Mouse (Mus musculus): ENCODE results near the gene Trmt61a.

DNA sequence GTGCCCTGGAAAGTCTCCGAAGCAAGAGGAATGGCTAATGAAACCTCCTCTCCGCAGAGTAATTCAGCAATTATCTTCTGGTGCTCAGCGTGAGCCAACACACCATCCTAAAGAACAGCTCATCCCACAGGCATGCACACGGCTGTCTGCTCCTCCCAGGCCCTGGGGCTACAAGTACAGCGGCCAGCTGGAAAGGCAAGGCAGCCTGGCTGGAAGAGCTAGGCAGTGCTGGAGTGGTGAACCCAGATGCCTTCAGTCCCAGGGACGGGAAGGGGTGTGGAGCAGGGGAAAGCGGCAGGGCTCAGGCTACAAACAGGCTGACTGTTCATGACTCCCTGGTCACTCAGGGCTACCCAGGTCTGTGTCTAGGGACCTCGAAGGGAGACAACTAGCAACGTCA is 26.7 kb downstream of the Trmt61a start:
- TF ChIP-seq CTCF (IDR thresholded peaks at IDR 0.05; ENCODE audit: low read depth) (no peak), EP300 (optimal IDR thresholded peaks at IDR 0.05) (no peak)

Data from stomach, postnatal 0 days (tissue).